Mouse (Mus musculus) forebrain, embryonic 13.5 days (tissue): ENCODE measurements around the gene Lrsam1. TPM values are rescaled to one million over a fixed set of nuclear protein-coding genes. Genes with fewer than 3 reads are reported as not detected.

ENCODE experiments used
- ATAC-seq: fragments of 200-750 bp; cut with Nextera tagmentation; 2 replicates; pipeline ENCODE4 v1.8.0; 2017
- H3K27ac ChIP-seq: fragments of 300-500 bp; sonication (generic); 2 replicates; pipeline ENCODE4 v1.5.1; 2015; ENCODE audit warnings: inconsistent platforms, mild to moderate bottlenecking, moderate library complexity
- H3K27me3 ChIP-seq: fragments of 300-500 bp; sonication (generic); 2 replicates; pipeline ENCODE4 v1.6.1; 2015; ENCODE audit warnings: mild to moderate bottlenecking, inconsistent platforms
- H3K36me3 ChIP-seq: fragments of 300-500 bp; sonication (generic); 2 replicates; pipeline ENCODE4 v1.6.1; 2015; ENCODE audit warnings: mild to moderate bottlenecking, inconsistent platforms; ENCODE audit not compliant: poor library complexity, severe bottlenecking
- H3K4me1 ChIP-seq: fragments of 300-500 bp; sonication (generic); 2 replicates; pipeline ENCODE4 v1.6.1; 2015; ENCODE audit warnings: inconsistent platforms
- H3K4me2 ChIP-seq: fragments of 300-500 bp; sonication (generic); 2 replicates; pipeline ENCODE4 v1.6.1; 2015; ENCODE audit warnings: inconsistent platforms, mild to moderate bottlenecking, moderate library complexity
- H3K4me3 ChIP-seq: fragments of 300-500 bp; sonication (generic); 2 replicates; pipeline ENCODE4 v1.5.1; 2015; ENCODE audit warnings: mild to moderate bottlenecking, inconsistent platforms
- H3K9ac ChIP-seq: fragments of 300-500 bp; sonication (generic); 2 replicates; pipeline ENCODE4 v1.6.1; 2015; ENCODE audit warnings: mild to moderate bottlenecking, inconsistent platforms
- H3K9me3 ChIP-seq: fragments of 300-500 bp; sonication (generic); replicated peaks from 2 replicates; pipeline ENCODE4 v1.6.1; 2016; ENCODE audit warnings: inconsistent platforms
- WGBS: fragments of 180-500 bp; shearing (Covaris S2); methylation state at CpG from one replicate; pipeline ENCODE4 v1.1.7; 2015; 5-methylcytosine and 5-hydroxymethylcytosine counted together
- polyA plus RNA-seq: library from polyadenylated mRNA; unstranded; fragments of >200 nt; fragmentation: Nextera tagmentation; extraction: Ambion mirVana; gene quantifications from 2 replicates; pipeline ENCODE4 v1.2.1, GENCODE M21; 2015

Gene Lrsam1
- polyA plus RNA-seq, 1 experiment from 2014 or later: 14.8 TPM

- peaks cover 19% of the 10 kb centered on the region for H3K4me1 ChIP-seq
- ATAC-seq: no peak
- H3K36me3 ChIP-seq: no peaks in the 10 kb centered on the region
- H3K4me3 ChIP-seq: peak overlapping the region; percentile 68
- peak overlapping the region; percentile 100 for H3K4me2 ChIP-seq
- no peak overlapping the region for H3K27ac ChIP-seq
- no peaks in the 10 kb centered on the region for H3K9me3 ChIP-seq
- peak overlapping the region; percentile 9; the same call in 1 of the 2 replicates for H3K9ac ChIP-seq
- WGBS: 3% methylated on average over 4 of the region's 4 CpGs
- peaks cover 7% of the 10 kb centered on the region for H3K27me3 ChIP-seq
Measured at GRCm38 (mm10) chr2:32982700-32983099, 21.3 kb upstream of the Lrsam1 start.

- WGBS: under 1% methylated on average over 43 of the region's 50 CpGs
- peak within 1 kb of the TSS; percentile 91 for H3K9ac ChIP-seq
- peak within 1 kb of the TSS; percentile 100 for H3K4me2 ChIP-seq
- peaks cover 7% of the 10 kb centered on the region for H3K27me3 ChIP-seq
- no peaks in the 10 kb centered on the region for H3K9me3 ChIP-seq
- H3K27ac ChIP-seq: 0 out of 2 replicates have a peak within 1 kb of the TSS, but pooled peaks have one; percentile 5
- no peaks in the 10 kb centered on the region for H3K36me3 ChIP-seq
- peak within 1 kb of the TSS; percentile 68 for H3K4me3 ChIP-seq
- ATAC-seq: peak; percentile 98
- H3K4me1 ChIP-seq: peaks cover 19% of the 10 kb centered on the region
Measured at GRCm38 (mm10) chr2:32981725-32982271, 20.4 kb upstream of the Lrsam1 start, which contains the start of gene Slc2a8. Gene Slc2a8, minus strand, starts transcription at chr2:32982083.

- 2% methylated on average over 23 of the region's 23 CpGs for WGBS
Measured at GRCm38 (mm10) chr2:32981281-32981680, 19.9 kb upstream of the Lrsam1 start.

GRCm38 (mm10) chr2:32979675-32980074 lies 18.3 kb upstream of the Lrsam1 start:
- Histone ChIP-seq H3K27me3 (peaks cover 6% of the 10 kb centered on the region), H3K9me3 (no peaks in the 10 kb centered on the region), H3K9ac (no peak overlapping the region), H3K36me3 (peaks cover 18% of the 10 kb centered on the region), H3K4me2 (no peak overlapping the region), H3K4me1 (peaks cover 19% of the 10 kb centered on the region), H3K27ac (no peak overlapping the region), H3K4me3 (no peak overlapping the region)
- 88% methylated on average over 7 of the region's 7 CpGs for WGBS
- ATAC-seq: no peak

More at GRCm38 (mm10) chr2:32981281-32981680, 19.9 kb upstream of the Lrsam1 start:
- no peaks in the 10 kb centered on the region for H3K9me3 ChIP-seq
- H3K27me3 ChIP-seq: peaks cover 7% of the 10 kb centered on the region
- peaks cover 3% of the 10 kb centered on the region; the same call in 1 of the 2 replicates for H3K36me3 ChIP-seq
- peaks cover 19% of the 10 kb centered on the region for H3K4me1 ChIP-seq
- peak overlapping the region; percentile 100 for H3K4me2 ChIP-seq
- ATAC-seq: peak; percentile 36
- peak overlapping the region; percentile 68 for H3K4me3 ChIP-seq
- H3K9ac ChIP-seq: peak overlapping the region; percentile 91
- 0 out of 2 replicates have a peak overlapping the region, but pooled peaks have one; percentile 5 for H3K27ac ChIP-seq

GRCm38 (mm10) chr2:32978675-32979074 lies 17.3 kb upstream of the Lrsam1 start:
- no peak for ATAC-seq
- 82% methylated on average over 3 of the region's 3 CpGs for WGBS
- H3K9me3 ChIP-seq: no peaks in the 10 kb centered on the region

GRCm38 (mm10) chr2:32977114-32977513 lies 15.7 kb upstream of the Lrsam1 start:
- no peak overlapping the region for H3K4me3 ChIP-seq
- 75% methylated on average over 5 of the region's 5 CpGs for WGBS
- H3K27me3 ChIP-seq: no peaks in the 10 kb centered on the region
- no peak for ATAC-seq
- no peak overlapping the region for H3K4me2 ChIP-seq
- H3K4me1 ChIP-seq: peaks cover 11% of the 10 kb centered on the region
- H3K9me3 ChIP-seq: no peaks in the 10 kb centered on the region
- 0 out of 2 replicates have a peak overlapping the region, but pooled peaks have one; percentile 12 for H3K9ac ChIP-seq
- H3K36me3 ChIP-seq: peaks cover 41% of the 10 kb centered on the region
- peak overlapping the region; percentile 52; the same call in 1 of the 2 replicates for H3K27ac ChIP-seq

More at GRCm38 (mm10) chr2:32978675-32979074, 17.3 kb upstream of the Lrsam1 start:
- Histone ChIP-seq H3K27ac (no peak overlapping the region), H3K36me3 (peaks cover 28% of the 10 kb centered on the region), H3K4me3 (no peak overlapping the region), H3K4me1 (peaks cover 19% of the 10 kb centered on the region), H3K4me2 (no peak overlapping the region), H3K9ac (no peak overlapping the region), H3K27me3 (no peaks in the 10 kb centered on the region; the same call in 1 of the 2 replicates)

- Histone ChIP-seq H3K27ac (no peak overlapping the region), H3K9ac (no peak overlapping the region), H3K4me2 (no peak overlapping the region), H3K4me3 (no peak overlapping the region), H3K4me1 (peaks cover 10% of the 10 kb centered on the region), H3K9me3 (no peaks in the 10 kb centered on the region), H3K27me3 (no peaks in the 10 kb centered on the region), H3K36me3 (peaks cover 41% of the 10 kb centered on the region)
- no peak for ATAC-seq
- 87% methylated on average over 8 of the region's 8 CpGs for WGBS
Measured at GRCm38 (mm10) chr2:32974216-32974615, 12.8 kb upstream of the Lrsam1 start.

GRCm38 (mm10) chr2:32971235-32971634 lies 9.8 kb upstream of the Lrsam1 start:
- Histone ChIP-seq H3K9me3 (no peaks in the 10 kb centered on the region), H3K4me1 (peaks cover 24% of the 10 kb centered on the region), H3K27ac (no peak overlapping the region), H3K9ac (no peak overlapping the region), H3K27me3 (no peaks in the 10 kb centered on the region), H3K36me3 (peaks cover 38% of the 10 kb centered on the region), H3K4me3 (no peak overlapping the region), H3K4me2 (no peak overlapping the region)
- ATAC-seq: no peak
- WGBS: 22% methylated on average over 9 of the region's 9 CpGs

GRCm38 (mm10) chr2:32969326-32969725 lies 7.9 kb upstream of the Lrsam1 start:
- WGBS: 88% methylated on average over 8 of the region's 8 CpGs
- no peak overlapping the region for H3K27ac ChIP-seq
- no peaks in the 10 kb centered on the region for H3K9me3 ChIP-seq
- H3K4me3 ChIP-seq: no peak overlapping the region
- no peak overlapping the region for H3K9ac ChIP-seq
- no peaks in the 10 kb centered on the region for H3K27me3 ChIP-seq
- no peak for ATAC-seq
- H3K36me3 ChIP-seq: peaks cover 28% of the 10 kb centered on the region
- no peak overlapping the region for H3K4me2 ChIP-seq
- H3K4me1 ChIP-seq: peaks cover 32% of the 10 kb centered on the region

GRCm38 (mm10) chr2:32968024-32968614 lies 6.7 kb upstream of the Lrsam1 start:
- no peak for ATAC-seq
- Histone ChIP-seq H3K9ac (peak overlapping the region; percentile 76; the same call in 1 of the 2 replicates), H3K4me2 (peak overlapping the region; percentile 82)

GRCm38 (mm10) chr2:32966689-32967631 lies 5.5 kb upstream of the Lrsam1 start:
- 1% methylated on average over 55 of the region's 55 CpGs for WGBS
- peaks cover 54% of the 10 kb centered on the region for H3K4me1 ChIP-seq

More at GRCm38 (mm10) chr2:32968024-32968614, 6.7 kb upstream of the Lrsam1 start:
- WGBS: 85% methylated on average over 9 of the region's 9 CpGs
- Histone ChIP-seq H3K9me3 (no peaks in the 10 kb centered on the region), H3K36me3 (peaks cover 28% of the 10 kb centered on the region), H3K27me3 (no peaks in the 10 kb centered on the region), H3K4me1 (peaks cover 43% of the 10 kb centered on the region), H3K4me3 (no peak overlapping the region), H3K27ac (peak overlapping the region; percentile 89; the same call in 1 of the 2 replicates)

More at GRCm38 (mm10) chr2:32966689-32967631, 5.5 kb upstream of the Lrsam1 start:
- Histone ChIP-seq H3K36me3 (peaks cover 24% of the 10 kb centered on the region), H3K27me3 (no peaks in the 10 kb centered on the region), H3K9ac (peak overlapping the region; percentile 76), H3K27ac (peak overlapping the region; percentile 89), H3K4me3 (peak overlapping the region; percentile 64), H3K4me2 (peak overlapping the region; percentile 82), H3K9me3 (no peaks in the 10 kb centered on the region)
- ATAC-seq: peak; percentile 92
